Mouse (Mus musculus) thymus, postnatal 14 days (tissue): ENCODE data around the gene Ssh2.

Experiments used
- DNase-seq: peaks from one replicate; pipeline ENCODE4 v3.0.0; 2021

The Ssh2 gene

DNA sequence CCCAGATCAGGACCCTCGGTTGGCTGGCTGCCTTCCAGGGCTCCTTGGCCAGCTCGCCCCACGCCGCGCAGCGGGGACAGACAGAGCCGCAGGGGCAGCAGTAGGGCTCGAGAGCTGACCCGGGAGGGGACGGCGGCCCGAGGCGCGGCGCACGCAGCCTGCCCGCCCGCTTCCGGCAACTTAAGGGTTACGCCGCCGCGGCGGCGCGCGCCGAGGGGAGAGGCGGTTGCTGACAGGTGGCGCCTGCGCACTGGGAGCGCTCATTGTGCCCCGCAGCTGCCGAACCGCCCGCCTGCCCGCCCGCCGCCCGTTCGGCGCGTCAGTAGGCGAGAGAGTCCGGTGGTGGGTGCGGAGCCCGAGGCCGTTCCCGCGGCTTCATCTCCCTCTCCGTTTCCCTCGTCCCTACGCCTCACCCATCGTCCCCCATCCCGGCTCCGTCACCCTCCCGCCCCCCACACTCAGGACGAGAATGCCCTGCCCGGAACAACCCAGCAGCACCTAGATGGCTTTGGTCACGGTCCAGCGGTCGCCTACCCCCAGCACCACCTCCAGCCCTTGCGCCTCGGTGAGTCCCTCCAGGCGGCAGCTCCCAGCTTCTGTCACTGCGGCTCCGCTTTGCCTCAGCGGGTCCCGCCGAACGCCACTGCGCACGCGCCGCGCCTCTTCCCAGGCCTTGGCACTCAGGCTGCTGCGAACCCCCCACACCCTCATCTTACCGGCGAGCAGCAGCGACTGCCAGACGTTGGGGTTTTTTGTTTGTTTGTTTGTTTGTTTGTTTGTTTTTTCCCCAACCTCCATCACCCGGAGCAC, at the start of gene Ssh2:
Gene Ssh2 (plus strand): TSS at position 337 of the 810 bp plus-strand sequence.
- peak; percentile 89 for DNase-seq

DNA sequence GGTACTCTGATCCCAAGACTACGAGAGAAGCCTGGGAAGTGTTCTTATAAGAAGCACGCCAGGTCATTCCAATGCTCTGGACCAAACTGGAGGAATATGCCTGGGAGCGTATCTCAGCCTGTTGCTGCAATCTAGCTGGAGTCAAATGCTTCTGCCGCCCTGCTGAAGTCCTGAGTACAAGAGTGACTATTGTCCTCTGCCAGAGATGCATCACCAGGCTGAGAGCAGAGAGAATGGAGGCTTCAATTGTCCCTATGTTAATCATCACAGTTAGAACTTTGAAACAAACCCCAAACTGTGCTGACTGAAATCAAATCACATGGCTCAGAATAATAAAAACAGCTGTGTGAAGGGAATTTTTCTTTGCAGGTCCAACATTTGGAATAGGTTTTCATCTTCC, 42.4 kb upstream of the Ssh2 start:
- no peak for DNase-seq

DNA sequence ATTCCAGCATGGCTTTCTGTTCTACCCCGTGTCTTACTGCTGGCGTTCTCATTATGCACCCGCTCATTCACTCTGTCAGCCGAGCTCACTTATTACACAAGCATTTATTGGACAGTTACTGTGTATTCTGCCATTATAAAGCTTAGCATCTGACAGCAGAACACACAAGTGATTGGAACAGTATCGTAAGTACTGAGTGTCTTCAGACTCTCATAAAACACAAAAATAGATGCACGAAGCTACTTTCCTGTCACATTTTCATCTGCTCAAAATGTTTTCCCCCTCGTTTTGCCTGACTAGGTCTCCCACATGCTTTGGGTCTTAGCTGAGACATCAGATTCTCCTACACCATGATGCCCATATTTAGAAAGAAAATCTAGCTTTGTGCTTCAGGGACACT, 41.6 kb upstream of the Ssh2 start:
- no peak for DNase-seq

DNA sequence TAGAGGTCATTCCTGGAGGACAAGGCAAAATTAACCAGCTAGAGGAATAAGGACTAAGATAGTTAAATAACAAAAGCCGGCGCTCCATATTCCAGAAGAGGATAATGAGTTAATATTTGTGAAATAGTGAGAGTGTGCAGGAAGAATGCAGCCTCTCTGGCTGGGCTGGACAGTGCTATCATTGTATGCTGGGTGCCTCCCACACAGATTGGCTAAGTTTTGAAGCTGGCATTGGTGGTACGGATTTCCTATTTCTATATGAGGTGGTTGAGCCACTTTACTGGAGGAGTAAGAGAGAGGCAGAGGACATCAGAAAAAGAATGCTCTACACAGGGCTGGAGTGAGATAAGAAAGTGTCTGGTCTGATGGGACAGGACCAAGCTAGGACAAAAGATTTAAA, 36.3 kb upstream of the Ssh2 start:
- no peak for DNase-seq

DNA sequence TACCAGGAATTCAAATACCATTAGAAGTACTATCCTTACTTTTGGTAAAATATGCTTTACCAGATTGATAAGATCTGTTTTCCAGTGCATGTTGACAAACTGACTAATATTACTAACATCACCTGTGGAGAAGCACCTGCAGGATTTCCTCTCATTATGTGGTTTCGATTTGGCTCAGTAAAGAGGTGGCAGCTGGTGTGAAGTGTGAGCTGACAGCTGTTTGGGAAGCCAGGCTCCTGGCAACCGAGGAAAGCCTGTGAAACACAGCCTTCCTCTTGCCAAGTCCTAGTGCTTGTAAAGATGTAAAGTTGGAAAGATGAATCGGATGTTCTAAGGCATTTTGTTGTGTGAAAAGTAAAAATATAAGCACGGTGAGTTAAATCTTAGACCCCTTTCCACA, 35.2 kb upstream of the Ssh2 start:
- DNase-seq, result peak; percentile 43

DNA sequence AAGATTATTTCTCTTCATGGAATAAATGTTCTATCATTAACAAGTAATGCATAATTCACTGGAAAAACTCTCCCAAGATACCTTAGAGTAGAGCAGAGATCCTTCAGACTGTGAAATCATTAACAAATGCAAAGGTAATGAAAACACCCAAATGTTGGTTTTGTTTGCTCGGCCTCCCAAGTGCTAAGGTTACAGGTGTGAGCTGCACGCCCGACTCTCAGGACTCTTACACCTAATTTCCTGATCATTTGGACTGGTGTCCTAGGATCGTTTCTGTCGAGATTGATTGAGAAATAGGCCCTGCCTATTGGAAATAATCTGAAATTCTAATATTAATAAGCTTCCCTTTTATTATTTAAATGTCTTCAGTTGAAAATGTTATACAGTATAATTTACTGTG, 34.6 kb upstream of the Ssh2 start:
- DNase-seq, result no peak

DNA sequence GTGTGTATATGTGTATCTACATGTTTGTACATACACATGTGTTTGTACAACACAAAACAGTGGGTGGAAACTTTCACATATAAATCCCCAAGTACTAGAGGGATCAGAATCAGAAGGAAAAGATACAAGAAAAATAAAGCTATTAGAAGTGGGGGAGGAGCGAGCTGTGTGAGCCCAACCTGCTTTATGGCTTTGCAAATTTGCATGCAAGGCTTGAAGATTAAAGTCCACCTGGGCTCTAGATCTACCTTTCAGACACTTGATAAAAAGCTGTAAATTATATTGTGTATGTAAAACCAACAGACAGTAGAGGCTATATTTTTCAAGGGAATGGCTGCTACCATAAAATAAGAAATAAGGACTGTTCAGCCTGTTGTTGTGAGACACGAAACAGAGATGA, 34.0 kb upstream of the Ssh2 start:
- DNase-seq, result no peak

- no peak for DNase-seq
Measured at GRCm38 (mm10) chr11:77182616-77183015, 33.5 kb upstream of the Ssh2 start.

DNA sequence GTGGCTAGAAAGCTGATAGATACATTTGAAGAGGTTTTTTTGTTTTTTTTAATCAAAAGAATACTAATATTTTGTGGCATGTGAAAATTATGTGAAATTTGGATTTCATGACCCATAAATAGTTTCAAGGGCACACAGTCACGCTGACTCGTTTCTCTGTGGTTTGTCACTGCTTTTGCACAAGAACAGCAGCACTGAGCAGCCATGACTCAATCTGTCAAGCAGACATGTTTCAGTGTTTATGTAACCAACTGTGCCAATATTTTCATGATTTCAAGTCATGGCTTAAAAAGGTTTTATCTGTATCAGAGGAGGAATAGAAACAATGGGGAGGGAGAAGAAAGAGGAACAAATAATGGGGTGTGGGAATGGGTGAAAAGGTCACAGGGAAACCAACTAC, 31.2 kb upstream of the Ssh2 start:
- DNase-seq, result no peak

DNA sequence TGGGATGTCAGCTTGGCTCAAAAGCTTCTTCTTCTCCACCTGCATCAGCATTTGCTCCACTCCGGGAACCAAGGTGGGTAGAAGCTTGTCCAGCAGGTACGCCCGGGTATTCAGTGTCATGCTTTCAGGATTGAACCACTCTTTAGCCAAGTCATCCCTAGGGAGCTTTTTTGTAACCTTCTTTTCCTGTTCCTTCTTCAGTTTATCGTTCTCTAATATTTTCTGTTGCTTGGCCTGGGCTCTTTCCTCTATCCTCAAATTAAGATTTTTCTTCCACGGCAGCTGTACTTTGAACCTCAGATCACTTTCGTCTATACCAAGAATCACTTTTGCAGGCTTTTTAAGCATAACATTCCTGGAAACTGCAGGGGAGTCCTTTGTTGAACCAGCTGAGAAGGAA, 27.2 kb upstream of the Ssh2 start, which contains the start of gene Efcab5:
Gene Efcab5 (minus strand): TSS at position 101 of the 400 bp plus-strand sequence.
- DNase-seq, result no peak

DNA sequence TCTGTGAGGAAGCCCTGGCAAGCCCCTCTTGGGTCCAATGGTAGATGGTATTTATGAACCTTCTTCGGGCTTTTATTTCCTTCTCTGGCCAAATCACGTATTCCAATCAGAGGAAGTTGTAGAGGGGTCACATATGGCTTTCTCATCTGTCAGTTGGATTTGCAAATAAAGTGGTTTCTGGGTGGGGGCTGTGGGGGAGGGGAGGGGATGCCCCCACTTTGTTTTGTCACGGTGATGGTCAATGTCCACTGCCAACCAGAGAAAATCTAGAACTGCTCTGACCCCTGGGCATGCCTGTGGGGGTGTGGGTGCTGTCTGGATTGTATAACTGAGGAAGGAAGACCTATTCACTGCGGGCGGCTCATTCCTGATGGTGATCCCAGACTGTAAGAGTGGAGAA, 22.7 kb upstream of the Ssh2 start:
- DNase-seq, result no peak

DNA sequence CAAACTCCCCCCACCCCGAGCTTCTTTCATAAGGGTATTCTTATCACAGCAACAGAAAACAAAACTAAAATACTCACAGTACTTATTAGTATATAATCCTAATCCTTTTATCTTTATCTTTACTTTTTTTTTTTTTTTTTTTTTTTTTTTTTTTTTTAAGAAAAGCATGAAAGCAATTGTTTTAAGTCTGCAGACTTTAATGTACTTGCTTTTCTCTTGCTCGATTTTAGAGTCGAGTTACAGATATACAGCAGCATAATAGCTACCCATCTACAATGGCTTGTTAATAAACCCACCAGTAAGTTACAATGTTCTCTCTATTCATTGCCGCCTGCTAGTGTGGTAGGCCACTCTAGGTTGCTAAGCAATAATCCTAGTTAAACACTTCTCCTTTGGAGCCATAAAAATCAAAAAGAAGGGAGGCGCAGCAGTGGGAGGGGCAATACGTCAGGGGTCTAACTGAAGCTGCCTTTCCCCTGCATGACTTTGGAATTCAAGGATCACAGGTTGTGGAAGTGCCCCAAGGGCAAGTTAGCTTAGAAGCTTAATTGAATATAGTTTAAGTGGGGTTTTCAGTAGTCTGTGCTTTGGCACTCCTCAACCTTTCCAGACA, 22.0 kb upstream of the Ssh2 start:
- no peak for DNase-seq

- no peak for DNase-seq
Measured at GRCm38 (mm10) chr11:77194762-77195161, 21.3 kb upstream of the Ssh2 start.

- no peak for DNase-seq
Measured at GRCm38 (mm10) chr11:77195360-77196109, 20.6 kb upstream of the Ssh2 start.

DNA sequence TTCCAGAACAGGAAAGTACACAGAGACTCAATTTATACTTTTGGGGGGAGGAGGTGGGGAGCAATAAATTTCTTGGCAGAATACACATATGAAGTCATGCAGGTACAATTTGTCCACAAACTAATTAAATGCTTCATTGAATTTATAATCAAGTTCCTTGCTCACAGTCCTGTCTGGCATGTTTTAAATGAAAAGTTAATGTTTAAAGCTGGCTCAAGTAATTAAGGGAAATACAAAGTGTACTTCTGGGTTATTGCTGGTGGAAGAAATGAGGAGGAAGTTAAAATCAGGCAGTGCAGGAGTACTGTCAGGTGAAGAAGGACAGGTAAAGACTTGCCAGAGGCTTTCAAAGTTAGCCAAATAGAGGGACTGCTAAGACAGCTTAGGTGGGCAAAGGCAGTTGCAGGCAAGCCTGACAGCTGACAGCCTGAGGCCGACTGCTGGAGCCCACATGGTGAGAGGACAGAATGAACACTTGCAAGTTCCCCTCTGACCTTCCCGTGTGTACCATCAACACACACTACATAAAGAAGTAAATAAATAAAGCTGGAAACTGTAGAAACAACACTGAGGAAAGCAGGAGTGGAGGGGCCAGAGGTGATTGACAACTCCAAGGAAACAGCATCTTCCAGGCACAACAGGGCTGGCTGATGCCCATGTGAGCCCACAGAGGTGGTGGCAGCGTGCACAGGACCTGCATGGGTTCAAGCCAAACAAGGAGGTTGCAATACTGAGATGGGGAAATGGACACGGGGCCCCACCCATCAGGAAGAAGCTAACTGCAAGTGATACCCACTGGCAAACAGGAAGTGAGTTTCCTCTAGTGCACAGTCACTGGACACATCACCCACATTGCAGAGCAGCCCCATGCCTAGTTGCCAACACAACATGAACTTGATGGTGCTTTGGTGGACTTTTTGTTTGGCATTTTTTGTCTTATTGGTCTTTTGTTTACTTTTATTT, 19.6 kb upstream of the Ssh2 start:
- DNase-seq, result peak; percentile 5

DNA sequence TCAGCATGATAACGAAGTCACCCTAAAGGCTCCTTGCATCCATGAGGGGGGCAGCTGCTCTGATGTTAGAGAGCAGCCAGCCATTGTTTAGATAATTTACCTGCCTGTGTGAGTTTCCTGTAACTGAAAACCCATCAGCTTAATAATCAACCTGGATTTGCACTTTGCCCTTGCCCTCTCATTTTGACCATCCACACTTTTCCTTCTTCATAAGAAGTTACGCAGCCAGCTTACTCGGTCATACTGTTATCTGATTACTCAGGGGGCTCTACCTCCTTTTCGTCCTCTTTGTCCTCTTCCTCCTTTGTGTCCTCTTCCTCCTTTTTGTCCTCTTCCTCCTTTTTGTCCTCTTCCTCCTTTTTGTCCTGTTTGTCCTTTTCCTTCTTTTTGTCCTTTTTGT, 16.5 kb upstream of the Ssh2 start:
- DNase-seq, result no peak

DNA sequence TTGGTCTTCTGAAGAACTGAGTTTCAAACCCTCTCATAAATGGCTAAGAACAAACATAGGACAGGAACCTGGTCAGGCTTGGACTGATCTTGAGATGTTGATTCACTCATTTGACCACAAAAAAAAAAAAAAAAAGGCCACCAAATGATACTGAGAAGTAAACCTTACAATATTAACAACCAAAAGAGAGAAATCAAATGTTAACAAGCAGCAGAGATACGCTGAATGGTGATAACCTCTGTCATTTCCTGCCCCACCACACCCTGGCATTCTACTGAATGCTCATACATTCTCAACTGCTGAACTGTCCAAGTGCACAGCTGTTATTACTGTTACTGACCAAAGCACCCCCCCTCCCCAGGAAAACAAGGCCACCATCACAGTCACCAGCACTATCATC, 15.4 kb upstream of the Ssh2 start:
- no peak for DNase-seq

- no peak for DNase-seq
Measured at GRCm38 (mm10) chr11:77214142-77214692, 1.9 kb upstream of the Ssh2 start.

GRCm38 (mm10) chr11:77214755-77215154, 1.3 kb upstream of the Ssh2 start:
- peak; percentile 76 for DNase-seq

- DNase-seq, result no peak
Measured at GRCm38 (mm10) chr11:77215483-77215882, 604 bp upstream of the Ssh2 start.

DNA sequence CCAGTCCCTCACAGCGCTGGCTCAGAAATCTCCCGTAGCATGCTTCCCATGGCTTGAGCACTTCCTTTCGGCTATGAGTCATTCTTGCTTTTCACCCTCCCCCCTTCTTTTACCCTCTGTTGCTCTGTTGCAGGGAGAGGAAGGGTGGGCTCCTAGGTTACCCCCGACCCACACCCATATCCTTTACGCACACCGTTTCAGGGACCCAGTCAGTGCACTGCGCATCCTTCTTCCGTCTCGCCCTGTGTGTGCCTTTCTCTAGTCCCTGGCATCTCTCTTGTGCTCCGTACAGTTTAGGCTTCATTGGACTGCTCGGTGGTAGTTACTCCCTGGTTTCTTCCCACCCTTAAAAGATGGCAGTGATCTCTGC, 659 bp downstream of the Ssh2 start:
- peak; percentile 50 for DNase-seq

- DNase-seq, result no peak
Measured at GRCm38 (mm10) chr11:77230765-77231164, 14.7 kb downstream of the Ssh2 start.
